18 mouse cellular contexts compared by ENCODE assay signal in the genomic region with DNA sequence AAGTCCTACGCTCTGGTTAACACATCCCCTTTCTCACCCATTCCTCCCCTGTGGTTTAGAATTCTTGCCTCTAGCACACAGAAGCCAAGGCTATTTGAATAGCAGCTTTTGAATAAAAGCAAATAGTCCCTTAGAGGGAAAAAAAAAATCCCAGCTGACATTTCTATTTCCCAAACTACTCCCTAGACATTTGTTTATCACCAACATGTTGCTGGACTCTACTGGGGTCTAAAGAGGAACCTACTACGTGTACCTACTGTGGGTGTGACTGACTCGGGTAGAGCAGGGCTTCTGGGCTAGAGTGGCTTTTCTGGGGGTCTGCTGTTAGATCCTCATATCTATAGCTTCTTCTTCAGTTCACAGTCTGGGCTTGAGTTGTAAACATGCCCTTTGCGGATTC. TPM values are rescaled to one million over a fixed set of nuclear protein-coding genes. Genes with fewer than 3 reads are reported as not detected.
DNase-seq lines count a peak whose midpoint lies in the region; ATAC-seq and TF ChIP-seq lines count a peak whose summit lies in the region.
"Had no signal": no experiment of that assay in that cellular context is flagged by ENCODE, and none has a peak within 500 bp of the region (broad histone marks: within the 10 kb centered on the region; RNA-seq: fewer than 3 reads in every experiment).

No protein-coding gene starts in this region.

- TF ChIP-seq CTCF in hindbrain, postnatal 0 days (IDR thresholded peaks at IDR 0.05; ENCODE audit: low read depth), result no peak

- H3K9me3 ChIP-seq in forebrain, embryonic 16.5 days (ENCODE audit: control insufficient read depth, low read length), result no peaks in the 10 kb centered on the region
- no peaks in the 10 kb centered on the region for H3K9me3 ChIP-seq in forebrain, embryonic 14.5 days (replicated peaks; ENCODE audit: control insufficient read depth, low read length)
- H3K9me3 ChIP-seq in hindbrain, embryonic 14.5 days (ENCODE audit: control insufficient read depth, low read length), result no peaks in the 10 kb centered on the region
- no peaks in the 10 kb centered on the region for H3K9me3 ChIP-seq in hindbrain, embryonic 12.5 days (replicated peaks)
- H3K9me3 ChIP-seq in lung, embryonic 15.5 days, result no peaks in the 10 kb centered on the region
- no peaks in the 10 kb centered on the region for H3K9me3 ChIP-seq in hindbrain, postnatal 0 days (ENCODE audit: low read length)
- H3K9me3 ChIP-seq: embryonic facial prominence, embryonic 13.5 days; forebrain, embryonic 10.5 days had no signal

- DNase-seq in forebrain, embryonic 14.5 days (ENCODE audit: low spot score), result no peak
- DNase-seq in hindbrain, embryonic 14.5 days (ENCODE audit: low spot score), result no peak
- no peak for DNase-seq in lung, adult 18-20 months
- DNase-seq in hindbrain, postnatal 0 days (ENCODE audit: low spot score), result peak; percentile 13
- DNase-seq in layer of hippocampus, adult 18-20 months (ENCODE audit: low spot score in 2 of 2), result no peak
- DNase-seq: adrenal gland, postnatal 14 days; heart, adult 11 months; layer of hippocampus, postnatal 36 days; thymus, postnatal 36 days had no signal

- 70% methylated on average over 4 of the region's 4 CpGs for WGBS in forebrain, embryonic 16.5 days
- WGBS in forebrain, embryonic 14.5 days, result 71% methylated on average over 4 of the region's 4 CpGs
- WGBS in hindbrain, embryonic 14.5 days, result 66% methylated on average over 4 of the region's 4 CpGs
- WGBS in hindbrain, embryonic 12.5 days, result 81% methylated on average over 4 of the region's 4 CpGs
- 45% methylated on average over 4 of the region's 4 CpGs for WGBS in lung, embryonic 15.5 days
- 60% methylated on average over 4 of the region's 4 CpGs for WGBS in hindbrain, postnatal 0 days

- H3K9ac ChIP-seq in forebrain, embryonic 16.5 days (replicated peaks; ENCODE audit: low read depth, low read length), result no peak overlapping the region
- no peak overlapping the region for H3K9ac ChIP-seq in forebrain, embryonic 14.5 days (ENCODE audit: low read length)
- H3K9ac ChIP-seq in hindbrain, embryonic 14.5 days, result peak overlapping the region; percentile 16; the same call in 1 of the 2 replicates
- no peak overlapping the region for H3K9ac ChIP-seq in hindbrain, embryonic 12.5 days
- H3K9ac ChIP-seq in lung, embryonic 15.5 days, result no peak overlapping the region
- no peak overlapping the region for H3K9ac ChIP-seq in hindbrain, postnatal 0 days (replicated peaks; ENCODE audit: low read length)
- H3K9ac ChIP-seq: embryonic facial prominence, embryonic 13.5 days; liver, embryonic 14.5 days had no signal

- H3K36me3 ChIP-seq in forebrain, embryonic 16.5 days (ENCODE audit: control insufficient read depth, insufficient read depth), result no peaks in the 10 kb centered on the region
- no peaks in the 10 kb centered on the region for H3K36me3 ChIP-seq in forebrain, embryonic 14.5 days (ENCODE audit: control insufficient read depth, insufficient read depth, low read length)
- H3K36me3 ChIP-seq in hindbrain, embryonic 14.5 days (replicated peaks; ENCODE audit: control insufficient read depth, insufficient read depth), result no peaks in the 10 kb centered on the region
- no peaks in the 10 kb centered on the region for H3K36me3 ChIP-seq in hindbrain, embryonic 12.5 days
- H3K36me3 ChIP-seq in lung, embryonic 15.5 days, result no peaks in the 10 kb centered on the region
- H3K36me3 ChIP-seq in hindbrain, postnatal 0 days (ENCODE audit: insufficient read depth, low read length), result no peaks in the 10 kb centered on the region
- H3K36me3 ChIP-seq: embryonic facial prominence, embryonic 13.5 days; forebrain, embryonic 10.5 days had no signal

- H3K4me3 ChIP-seq in forebrain, embryonic 16.5 days (replicated peaks; ENCODE audit: low read length), result no peak overlapping the region
- H3K4me3 ChIP-seq in forebrain, embryonic 14.5 days (ENCODE audit: low read depth, low read length), result no peak overlapping the region
- no peak overlapping the region for H3K4me3 ChIP-seq in hindbrain, embryonic 14.5 days (replicated peaks; ENCODE audit: low read length)
- H3K4me3 ChIP-seq in hindbrain, embryonic 12.5 days, result no peak overlapping the region
- H3K4me3 ChIP-seq in lung, embryonic 15.5 days, result no peak overlapping the region
- H3K4me3 ChIP-seq in hindbrain, postnatal 0 days (ENCODE audit: low read length), result no peak overlapping the region
- H3K4me3 ChIP-seq: embryonic facial prominence, embryonic 13.5 days; forebrain, embryonic 10.5 days had no signal

- no peaks in the 10 kb centered on the region for H3K27me3 ChIP-seq in forebrain, embryonic 16.5 days (replicated peaks; ENCODE audit: control insufficient read depth, insufficient read depth, low read length)
- H3K27me3 ChIP-seq in forebrain, embryonic 14.5 days (replicated peaks; ENCODE audit: control insufficient read depth, insufficient read depth, low read length), result no peaks in the 10 kb centered on the region
- H3K27me3 ChIP-seq in hindbrain, embryonic 14.5 days (ENCODE audit: control insufficient read depth, insufficient read depth, low read length), result no peaks in the 10 kb centered on the region
- 0 out of 2 replicates have a peak, but pooled peaks cover 3% of the 10 kb centered on the region for H3K27me3 ChIP-seq in hindbrain, embryonic 12.5 days
- no peaks in the 10 kb centered on the region for H3K27me3 ChIP-seq in lung, embryonic 15.5 days
- H3K27me3 ChIP-seq in hindbrain, postnatal 0 days (ENCODE audit: insufficient read depth, low read length), result no peaks in the 10 kb centered on the region
- H3K27me3 ChIP-seq: embryonic facial prominence, embryonic 13.5 days had no signal

- no peak for ATAC-seq in forebrain, embryonic 16.5 days
- ATAC-seq in forebrain, embryonic 14.5 days, result no peak
- no peak for ATAC-seq in hindbrain, embryonic 14.5 days (ENCODE audit: low FRiP score)
- ATAC-seq in hindbrain, embryonic 12.5 days (ENCODE audit: low FRiP score), result no peak
- ATAC-seq in lung, embryonic 15.5 days (ENCODE audit: borderline replicate concordance, extremely low read depth, low FRiP score, low TSS enrichment), result no peak
- ATAC-seq in hindbrain, postnatal 0 days, result no peak; the same call in 1 of the 2 replicates
- ATAC-seq: inflammation-experienced regulatory T-cells, adult 6 months had no signal

- peak overlapping the region; percentile 16; the same call in 1 of the 2 replicates for H3K4me2 ChIP-seq in forebrain, embryonic 16.5 days (ENCODE audit: low read length)
- H3K4me2 ChIP-seq in forebrain, embryonic 14.5 days (ENCODE audit: low read length), result no peak overlapping the region
- H3K4me2 ChIP-seq in hindbrain, embryonic 14.5 days (replicated peaks), result no peak overlapping the region; the same call in 1 of the 2 replicates
- no peak overlapping the region for H3K4me2 ChIP-seq in hindbrain, embryonic 12.5 days (replicated peaks)
- H3K4me2 ChIP-seq in lung, embryonic 15.5 days, result peak overlapping the region; percentile 31; the same call in 1 of the 2 replicates
- peak overlapping the region; percentile 33 for H3K4me2 ChIP-seq in hindbrain, postnatal 0 days (ENCODE audit: low read depth, low read length)
- H3K4me2 ChIP-seq: embryonic facial prominence, embryonic 13.5 days had no signal

- H3K4me1 ChIP-seq in forebrain, embryonic 16.5 days (replicated peaks; ENCODE audit: control insufficient read depth, insufficient read depth, low read length), result no peaks in the 10 kb centered on the region; the same call in 1 of the 2 replicates
- 0 out of 2 replicates have a peak, but pooled peaks cover 2% of the 10 kb centered on the region for H3K4me1 ChIP-seq in forebrain, embryonic 14.5 days (ENCODE audit: control insufficient read depth, insufficient read depth, low read length)
- H3K4me1 ChIP-seq in hindbrain, embryonic 14.5 days (replicated peaks; ENCODE audit: control insufficient read depth, insufficient read depth, low read length), result 0 out of 2 replicates have a peak, but pooled peaks cover 11% of the 10 kb centered on the region
- H3K4me1 ChIP-seq in hindbrain, embryonic 12.5 days, result peaks cover 10% of the 10 kb centered on the region; the same call in 1 of the 2 replicates
- peaks cover 17% of the 10 kb centered on the region for H3K4me1 ChIP-seq in lung, embryonic 15.5 days
- 0 out of 2 replicates have a peak, but pooled peaks cover 5% of the 10 kb centered on the region for H3K4me1 ChIP-seq in hindbrain, postnatal 0 days (ENCODE audit: insufficient read depth, low read length)
- H3K4me1 ChIP-seq: embryonic facial prominence, embryonic 13.5 days had no signal

- H3K27ac ChIP-seq in forebrain, embryonic 16.5 days (ENCODE audit: low read length), result no peak overlapping the region
- H3K27ac ChIP-seq in forebrain, embryonic 14.5 days (ENCODE audit: low read depth, low read length), result no peak overlapping the region
- peak overlapping the region; percentile 62 for H3K27ac ChIP-seq in hindbrain, embryonic 14.5 days
- no peak overlapping the region for H3K27ac ChIP-seq in hindbrain, embryonic 12.5 days
- H3K27ac ChIP-seq in lung, embryonic 15.5 days, result no peak overlapping the region
- H3K27ac ChIP-seq in hindbrain, postnatal 0 days, result peak overlapping the region; percentile 22; the same call in 1 of the 2 replicates
- H3K27ac ChIP-seq: embryonic facial prominence, embryonic 13.5 days; forebrain, embryonic 10.5 days; liver, embryonic 14.5 days had no signal

RNA-seq across cellular contexts. Expression of gene Kcnj5, which starts 31.9 kb away (rescaled TPM):
- 0.68 and 0.73 TPM in 2 replicates for polyA plus RNA-seq in forebrain, embryonic 16.5 days (2015; fragmentation: Nextera tagmentation; extraction: Ambion mirVana)
- 0.37 and 0.55 TPM in 2 replicates for polyA plus RNA-seq in forebrain, embryonic 14.5 days (2014; fragmentation: Nextera tagmentation; extraction: Ambion mirVana)
- polyA plus RNA-seq in hindbrain, embryonic 14.5 days (2014; fragmentation: Nextera tagmentation; extraction: Ambion mirVana), result 0.28 and 0.60 TPM in 2 replicates
- polyA plus RNA-seq in hindbrain, embryonic 12.5 days (2016; fragmentation: Nextera tagmentation; extraction: Ambion mirVana), result 0.29 and 0.45 TPM in 2 replicates
- polyA plus RNA-seq in lung, embryonic 15.5 days (2015; fragmentation: Nextera tagmentation; extraction: Ambion mirVana), result 1.1 and 2.4 TPM in 2 replicates
- total RNA-seq in hindbrain, postnatal 0 days (2014; rRNA removed), result 1.3 and 1.5 TPM in 2 replicates
- polyA plus RNA-seq in hindbrain, postnatal 0 days (2015; fragmentation: Nextera tagmentation; extraction: Ambion mirVana), result 0.49 and 0.58 TPM in 2 replicates
- under 1 TPM; 0.23 to 0.25 TPM for total RNA-seq in layer of hippocampus, adult 18-20 months (2021)
- total RNA-seq: gastrocnemius, adult 18-20 months had no signal
- polyA plus RNA-seq: inflammation-experienced regulatory T-cells, adult 6 months; testis, adult 2 months had no signal

Comparison
In these comparisons a context has a peak if more than half of its experiments do, and no peak if none do; other contexts are left out.
1. H3K27ac ChIP-seq: peak in hindbrain, embryonic 14.5 days (single experiment) and hindbrain, postnatal 0 days (single experiment); none in forebrain, embryonic 16.5 days (single experiment), forebrain, embryonic 14.5 days (single experiment), hindbrain, embryonic 12.5 days (single experiment) and lung, embryonic 15.5 days (single experiment).
2. H3K4me2 ChIP-seq: peak in forebrain, embryonic 16.5 days (single experiment), lung, embryonic 15.5 days (single experiment) and hindbrain, postnatal 0 days (single experiment); none in forebrain, embryonic 14.5 days (single experiment), hindbrain, embryonic 14.5 days (single experiment) and hindbrain, embryonic 12.5 days (single experiment).